12 mouse cellular contexts compared by ENCODE assay signal in genomic region chr7:55877721-55878120, GRCm38 (mm10). TPM values are rescaled to one million over a fixed set of nuclear protein-coding genes. Genes with fewer than 3 reads are reported as not detected.
DNase-seq lines count a peak whose midpoint lies in the region; ATAC-seq and TF ChIP-seq lines count a peak whose summit lies in the region.
"Had no signal": no experiment of that assay in that cellular context is flagged by ENCODE, and none has a peak within 500 bp of the region (broad histone marks: within the 10 kb centered on the region; RNA-seq: fewer than 3 reads in every experiment).

No protein-coding gene starts in this region.

- H3K9ac ChIP-seq in kidney, embryonic 16.5 days (replicated peaks; ENCODE audit: low read length), result no peak overlapping the region
- H3K9ac ChIP-seq: liver, embryonic 13.5 days; neural tube, embryonic 12.5 days had no signal

- no peaks in the 10 kb centered on the region for H3K27me3 ChIP-seq in kidney, embryonic 16.5 days (ENCODE audit: insufficient read depth, low read length)
- H3K27me3 ChIP-seq: liver, embryonic 13.5 days; neural tube, embryonic 12.5 days had no signal

- ATAC-seq in kidney, embryonic 16.5 days (ENCODE audit: low FRiP score, low TSS enrichment), result no peak
- ATAC-seq: intestine, embryonic 16.5 days had no signal

- H3K36me3 ChIP-seq in kidney, embryonic 16.5 days (ENCODE audit: insufficient read depth, low read length), result peaks cover 86% of the 10 kb centered on the region

- peak; percentile 6 for DNase-seq in kidney, adult 11 months
- DNase-seq in gastrocnemius, postnatal 25 days, result peak; percentile 69
- peak; percentile 72 to 73 for DNase-seq in heart, postnatal 14 days
- peak; percentile 58 for DNase-seq in lung, postnatal 36 days
- DNase-seq in left cerebral cortex, adult 2 months (ENCODE audit: extremely low spot score in 1 of 2, low spot score in 2 of 2), result no peak
- no peak for DNase-seq in cerebellum, adult 18-20 months
- no peak for DNase-seq in layer of hippocampus, postnatal 14 days (ENCODE audit: low spot score in 2 of 2)
- DNase-seq: liver, embryonic 13.5 days had no signal

- H3K4me1 ChIP-seq in kidney, embryonic 16.5 days (ENCODE audit: insufficient read depth, low read length), result no peaks in the 10 kb centered on the region
- H3K4me1 ChIP-seq: liver, embryonic 13.5 days; midbrain, embryonic 10.5 days; neural tube, embryonic 12.5 days had no signal

- no peak overlapping the region for H3K4me3 ChIP-seq in kidney, embryonic 16.5 days (ENCODE audit: low read length)
- no peak overlapping the region for H3K4me3 ChIP-seq in left cerebral cortex, adult 2 months
- H3K4me3 ChIP-seq: liver, embryonic 13.5 days; midbrain, embryonic 10.5 days; neural tube, embryonic 12.5 days had no signal

- 91% methylated on average over 10 of the region's 10 CpGs for WGBS in kidney, embryonic 16.5 days

- TF ChIP-seq CTCF in left cerebral cortex, adult 2 months (IDR thresholded peaks at IDR 0.05), result no peak

- H3K4me2 ChIP-seq in kidney, embryonic 16.5 days (replicated peaks; ENCODE audit: low read depth, low read length), result no peak overlapping the region
- H3K4me2 ChIP-seq: liver, embryonic 13.5 days; neural tube, embryonic 12.5 days had no signal

- no peak overlapping the region for H3K27ac ChIP-seq in kidney, embryonic 16.5 days (ENCODE audit: low read length)
- H3K27ac ChIP-seq in left cerebral cortex, adult 2 months, result no peak overlapping the region
- H3K27ac ChIP-seq: liver, embryonic 13.5 days; midbrain, embryonic 10.5 days; neural tube, embryonic 12.5 days had no signal

- intact Hi-C loops in heart, postnatal 14 days (cut with DNase I), result no loop called here
- intact Hi-C loops in left cerebral cortex, adult 2 months (cut with DNase I), result no loop called here

- no peaks in the 10 kb centered on the region for H3K9me3 ChIP-seq in kidney, embryonic 16.5 days (ENCODE audit: low read length)
- H3K9me3 ChIP-seq: liver, embryonic 13.5 days; midbrain, embryonic 10.5 days; neural tube, embryonic 12.5 days had no signal

RNA-seq across cellular contexts. Expression of gene Cyfip1, which starts 36.2 kb away (rescaled TPM):
- 113 and 114 TPM in 2 replicates for polyA plus RNA-seq in kidney, embryonic 16.5 days (2015; fragmentation: Nextera tagmentation; extraction: Ambion mirVana)
- total RNA-seq in gastrocnemius, postnatal 25 days (2021), result 10 to 100 TPM; 21.0 to 22.3 TPM
- 10 to 100 TPM; 45.7 to 45.9 TPM for total RNA-seq in heart, postnatal 14 days (2021)
- total RNA-seq in left cerebral cortex, adult 2 months (2021), result 10 to 100 TPM; 68.1 to 75.4 TPM
- 100 to 1,000 TPM; 119 to 121 TPM for total RNA-seq in layer of hippocampus, postnatal 14 days (2021)

Comparison
In these comparisons a context has a peak if more than half of its experiments do, and no peak if none do; other contexts are left out.
1. DNase-seq: peak in kidney, adult 11 months (single experiment), gastrocnemius, postnatal 25 days (single experiment), heart, postnatal 14 days (2 of 2) and lung, postnatal 36 days (single experiment); none in left cerebral cortex, adult 2 months (0 of 2), cerebellum, adult 18-20 months (0 of 2) and layer of hippocampus, postnatal 14 days (0 of 2).